Mouse (Mus musculus): ENCODE measurements around the gene Tmco4. TPM values are rescaled to one million over a fixed set of nuclear protein-coding genes. Genes with fewer than 3 reads are reported as not detected.

The Tmco4 gene
- total RNA-seq, 4 experiments from 2014 or later, result 2.3 to 5.4 (median 4.1) TPM

DNA sequence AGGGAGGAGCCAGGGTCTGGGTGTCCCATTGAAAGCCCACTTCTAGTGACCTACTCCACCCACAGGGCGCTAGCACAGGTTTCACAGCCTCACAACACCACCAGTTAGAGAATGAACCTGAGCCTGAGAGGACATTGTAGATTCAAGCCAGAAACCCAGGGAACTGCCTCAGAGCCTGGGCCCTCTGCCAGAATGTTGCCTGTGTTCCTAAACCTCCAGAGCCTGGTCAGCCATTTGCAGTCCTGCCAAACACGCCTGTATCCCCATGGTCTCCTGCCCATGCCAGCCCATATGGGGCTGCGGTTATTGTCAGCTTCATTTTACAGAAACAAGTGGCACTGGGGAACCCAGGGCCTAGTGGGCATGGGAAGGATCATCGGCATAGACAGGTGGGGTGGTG, 82.6 kb downstream of the Tmco4 start:
- DNase-seq (ENCODE audit: low spot score in 2 of 2), result no peak

GRCm38 (mm10) chr4:139055744-139056143, 83.1 kb downstream of the Tmco4 start:
- no peak for DNase-seq (ENCODE audit: low spot score in 2 of 2)

GRCm38 (mm10) chr4:139057291-139057690, 84.6 kb downstream of the Tmco4 start:
- DNase-seq (ENCODE audit: low spot score in 2 of 2), result no peak

DNA sequence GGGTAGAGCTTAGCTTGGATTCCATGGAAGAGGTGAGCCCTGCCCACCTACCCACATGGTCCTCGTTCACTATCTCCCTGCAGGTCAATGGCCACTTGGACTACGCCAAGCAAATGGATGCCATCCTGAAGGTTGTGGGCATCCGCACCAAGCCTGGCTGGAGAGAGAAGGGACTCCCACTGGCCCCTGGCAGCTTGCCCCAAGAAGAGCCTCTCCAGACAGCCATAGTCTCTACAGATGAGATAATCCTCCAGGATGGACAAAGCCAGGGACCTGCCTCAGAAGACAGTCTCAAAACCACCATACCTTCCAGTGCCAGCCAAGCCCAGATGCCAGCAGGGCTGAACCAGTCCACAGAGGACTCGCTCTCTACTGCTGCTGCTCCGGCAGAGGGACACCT, 85.3 kb downstream of the Tmco4 start:
- DNase-seq (ENCODE audit: low spot score in 2 of 2), result no peak

DNA sequence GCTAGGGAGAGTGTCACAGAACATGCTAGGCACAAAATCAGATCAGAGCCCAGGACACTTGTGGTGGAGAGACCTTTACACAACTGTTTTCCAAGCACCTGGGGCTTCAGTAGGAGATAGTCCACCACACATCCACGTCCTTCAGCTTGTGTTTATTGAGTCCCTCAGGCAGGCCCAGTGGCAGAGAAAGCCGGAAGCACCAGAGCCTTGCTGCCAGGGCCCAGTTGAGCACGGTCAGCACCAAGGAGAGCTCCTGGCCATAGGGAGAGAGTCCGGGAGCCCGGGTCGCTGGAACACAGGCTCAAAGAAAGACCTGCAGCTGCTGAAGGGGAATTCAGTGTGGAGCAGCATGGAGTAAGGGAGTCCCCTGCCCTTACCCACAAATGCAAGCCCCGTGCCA, 86.9 kb downstream of the Tmco4 start:
- DNase-seq (ENCODE audit: low spot score in 2 of 2), result no peak

DNA sequence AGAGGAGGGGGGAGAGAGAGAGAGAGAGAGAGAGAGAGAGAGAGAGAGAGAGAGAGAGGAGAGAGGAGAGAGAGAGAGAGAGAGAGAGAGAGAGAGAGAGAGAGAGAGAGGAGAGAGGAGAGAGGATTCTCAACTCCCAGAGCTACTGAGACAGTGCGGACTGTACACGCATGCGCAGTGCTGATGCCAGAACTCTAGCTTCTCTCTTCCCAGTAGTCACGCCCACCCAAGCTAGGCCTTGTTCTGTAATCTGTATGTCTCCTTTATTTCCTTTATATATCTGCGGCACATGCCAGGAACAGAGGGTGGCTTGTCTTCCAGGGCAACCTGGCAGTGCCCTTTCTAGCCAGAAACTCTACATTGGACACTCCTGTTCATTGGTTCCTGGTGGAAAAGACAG, 92.1 kb downstream of the Tmco4 start:
- no peak for DNase-seq (ENCODE audit: low spot score in 2 of 2)

DNA sequence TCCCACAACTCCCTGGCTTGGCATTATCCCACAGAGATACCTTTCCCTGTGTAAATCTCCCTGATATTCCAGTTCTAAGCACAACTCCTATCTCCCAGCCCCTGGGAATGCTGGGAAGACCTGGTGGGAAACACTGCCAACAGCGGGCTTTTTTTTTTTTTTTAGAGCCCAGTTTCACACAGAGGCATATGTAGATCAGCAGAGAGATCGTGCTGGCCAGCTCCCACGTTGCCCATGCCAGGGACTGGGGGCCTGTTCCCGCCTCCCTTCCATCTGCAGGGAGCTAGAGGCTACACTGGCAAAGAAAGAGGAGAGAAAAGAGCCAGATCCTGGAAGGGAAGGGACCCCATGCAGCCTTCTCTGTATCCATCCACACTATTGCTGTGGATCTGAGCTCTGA, 95.6 kb downstream of the Tmco4 start:
- DNase-seq (ENCODE audit: low spot score in 2 of 2), result peak; percentile 71 to 72

GRCm38 (mm10) chr4:139074060-139074459, 101.4 kb downstream of the Tmco4 start:
- no peak for DNase-seq (ENCODE audit: low spot score in 2 of 2)

DNA sequence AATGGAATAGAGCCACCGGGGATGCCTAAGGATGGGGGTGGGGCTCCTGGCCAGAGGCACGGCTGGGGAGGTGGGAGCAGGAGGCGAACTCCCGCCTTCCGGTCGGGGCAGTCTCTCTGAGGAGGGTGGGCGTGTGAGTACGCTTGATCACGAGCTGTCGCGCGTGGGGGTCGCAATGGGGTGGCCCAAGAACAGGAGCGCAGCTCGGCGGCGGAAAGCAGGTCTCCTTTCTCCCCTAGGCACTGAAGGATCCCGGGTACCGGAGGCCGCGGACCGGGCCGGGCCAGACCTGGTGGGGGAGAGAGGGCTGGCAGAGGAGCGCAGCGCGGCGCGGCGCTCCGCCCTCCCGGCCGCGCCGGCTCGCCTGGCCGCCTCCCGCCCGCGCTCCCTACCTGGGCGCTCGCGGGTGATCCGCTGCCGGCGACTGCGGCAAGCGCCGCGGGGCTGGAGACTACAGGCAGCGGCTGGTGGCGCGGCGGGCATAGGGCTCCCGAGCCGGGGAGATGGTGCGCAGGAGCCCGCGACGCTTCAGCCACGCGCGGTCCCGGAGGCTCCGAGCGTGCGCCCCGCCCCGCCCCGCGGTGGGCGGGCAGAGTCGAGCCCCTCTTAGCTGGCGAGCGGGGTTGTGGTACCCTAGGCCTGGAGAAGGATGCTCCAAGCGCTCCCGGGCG, 102.5 kb downstream of the Tmco4 start, which contains the start of gene Htr6:
Gene Htr6 (minus strand): TSS at position 530 of the 671 bp plus-strand sequence.
- no peak for DNase-seq (ENCODE audit: low spot score in 2 of 2)

DNA sequence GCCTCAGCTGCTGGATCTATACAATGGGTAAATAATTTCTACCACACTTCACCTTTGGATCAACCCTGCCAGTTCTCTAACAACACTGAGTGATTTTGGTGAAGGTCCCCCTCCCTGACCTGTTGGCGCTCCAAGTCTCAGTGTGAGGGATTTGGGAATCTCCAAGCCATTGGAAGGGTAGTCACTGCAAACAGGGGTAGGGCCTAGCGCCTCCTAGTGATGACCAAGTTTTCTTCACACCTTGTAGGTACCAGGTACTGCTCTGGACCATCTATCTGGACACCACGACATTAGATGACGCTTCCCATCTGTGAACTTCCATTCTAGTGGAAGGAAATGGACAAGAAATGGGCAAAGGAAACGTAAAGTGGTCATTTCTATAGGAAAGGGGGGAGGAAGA, 103.2 kb downstream of the Tmco4 start:
- no peak for DNase-seq (ENCODE audit: low spot score in 2 of 2)

- DNase-seq (ENCODE audit: low spot score in 2 of 2), result no peak
Observed at GRCm38 (mm10) chr4:139078313-139078712, 105.6 kb downstream of the Tmco4 start.

DNA sequence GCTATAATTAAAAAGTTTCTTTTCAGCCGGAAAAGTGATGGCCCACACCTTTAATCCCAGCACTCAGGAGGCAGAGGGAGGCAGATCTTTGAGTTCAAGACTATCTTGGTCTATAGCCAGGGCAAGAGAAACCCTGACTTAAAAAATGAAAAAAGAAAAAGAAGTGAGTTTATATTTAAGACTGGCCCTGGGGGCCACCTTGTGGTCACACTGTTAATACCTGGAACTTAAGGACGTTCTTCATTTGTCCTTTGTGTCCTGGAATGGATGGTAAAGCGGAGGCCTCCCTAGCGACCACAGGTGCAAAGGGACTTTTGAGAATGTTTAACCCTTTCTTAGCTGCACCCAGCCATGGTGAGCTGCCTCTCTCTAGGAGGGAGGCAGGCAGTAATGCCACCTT, 106.0 kb downstream of the Tmco4 start:
- no peak for DNase-seq (ENCODE audit: low spot score in 2 of 2)

- DNase-seq (ENCODE audit: low spot score in 2 of 2), result no peak
Observed at GRCm38 (mm10) chr4:139079439-139079838, 106.8 kb downstream of the Tmco4 start.

GRCm38 (mm10) chr4:139080259-139080658, 107.6 kb downstream of the Tmco4 start:
- no peak for DNase-seq (ENCODE audit: low spot score in 2 of 2)

DNA sequence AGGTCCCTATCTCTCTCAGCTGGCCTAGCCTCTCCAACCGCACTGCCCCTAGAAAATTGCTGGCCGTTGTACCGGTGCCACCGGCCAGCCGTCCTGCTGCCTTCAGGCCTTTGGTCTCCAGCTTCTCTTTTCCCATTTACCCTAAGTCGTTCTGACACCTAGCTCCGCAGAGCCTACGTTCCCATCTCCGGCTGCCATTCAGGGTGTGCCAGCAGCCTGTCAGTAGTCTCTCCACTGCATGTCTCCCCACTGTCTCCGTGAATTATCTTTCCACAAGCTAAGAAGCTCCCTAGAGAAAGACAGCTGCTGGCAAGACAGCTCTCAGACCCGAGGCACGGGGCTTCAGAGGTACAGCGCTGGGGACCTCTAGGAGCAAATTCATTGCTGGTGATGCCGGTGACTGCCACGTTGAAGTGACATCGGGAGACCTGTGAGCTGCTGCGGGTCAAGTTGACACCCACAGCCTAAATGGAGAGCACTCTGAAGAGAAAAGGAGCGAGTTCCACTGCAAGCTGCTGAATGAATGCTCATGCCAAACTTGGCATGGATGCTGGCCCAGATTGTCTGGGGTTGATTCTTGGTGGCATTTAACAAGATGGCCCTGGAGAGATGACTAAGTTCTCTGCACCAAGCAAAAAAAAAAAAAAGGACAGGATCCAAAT, 108.7 kb downstream of the Tmco4 start:
- DNase-seq (ENCODE audit: low spot score in 2 of 2), result peak in 1 of 2 experiments; percentile 71

DNA sequence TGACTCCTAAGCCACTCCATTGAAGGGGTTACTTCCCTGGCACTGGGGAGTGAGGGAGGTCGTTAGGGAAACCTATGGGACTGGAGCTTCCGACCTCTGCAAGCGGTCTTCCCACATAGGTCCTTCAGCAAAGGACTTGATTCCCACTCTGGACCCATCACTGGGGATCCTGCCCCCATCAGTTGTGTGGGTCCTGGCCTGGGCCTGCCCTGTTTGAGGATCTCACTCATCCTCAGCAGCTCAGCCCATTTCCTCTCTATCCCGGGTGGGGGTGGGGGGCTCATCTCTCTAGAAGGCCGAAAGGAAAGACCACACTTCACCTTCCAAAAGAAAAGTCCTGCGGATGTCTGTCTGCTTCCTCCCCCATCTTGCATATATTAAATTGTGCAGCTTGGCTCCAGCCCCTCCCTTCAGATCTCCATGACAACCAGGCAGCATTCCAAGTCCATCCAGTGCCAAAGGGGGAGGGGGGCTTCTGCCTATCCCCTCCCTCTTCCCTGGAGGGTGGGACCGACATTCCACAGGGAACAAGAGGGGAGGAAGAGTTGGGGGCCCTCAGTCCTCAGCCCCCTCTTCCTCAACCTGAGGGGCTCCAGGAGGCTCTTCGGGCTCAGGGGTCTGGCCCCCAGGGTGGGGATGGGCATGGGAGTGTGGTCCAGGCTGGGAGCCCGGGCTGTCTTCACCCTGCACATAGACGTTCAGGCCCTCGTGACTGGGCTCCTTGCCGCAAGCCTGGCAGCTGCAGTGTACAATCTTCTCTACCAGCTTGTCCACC, 110.3 kb downstream of the Tmco4 start:
- DNase-seq (ENCODE audit: low spot score in 2 of 2), result no peak

DNA sequence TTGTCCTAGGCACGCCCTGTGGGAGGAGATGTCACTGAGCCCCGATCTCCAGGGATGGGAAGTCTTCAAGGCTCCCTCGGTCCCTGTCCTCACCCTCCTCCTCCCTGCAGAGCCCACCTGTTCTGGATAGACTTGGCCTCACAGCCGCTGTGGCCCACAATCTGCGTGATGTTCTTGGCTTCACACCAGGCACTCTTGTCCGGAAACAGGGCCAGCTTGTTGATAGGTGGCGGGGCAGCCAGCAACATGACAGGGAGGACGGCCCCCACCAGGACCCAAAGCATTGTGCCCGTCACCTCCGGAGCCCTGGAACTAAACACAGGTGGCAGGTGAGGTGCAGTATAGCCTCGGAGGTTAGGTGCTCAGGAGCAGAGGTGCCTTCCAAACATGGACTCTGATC, 112.6 kb downstream of the Tmco4 start:
- DNase-seq (ENCODE audit: low spot score in 2 of 2), result no peak

DNA sequence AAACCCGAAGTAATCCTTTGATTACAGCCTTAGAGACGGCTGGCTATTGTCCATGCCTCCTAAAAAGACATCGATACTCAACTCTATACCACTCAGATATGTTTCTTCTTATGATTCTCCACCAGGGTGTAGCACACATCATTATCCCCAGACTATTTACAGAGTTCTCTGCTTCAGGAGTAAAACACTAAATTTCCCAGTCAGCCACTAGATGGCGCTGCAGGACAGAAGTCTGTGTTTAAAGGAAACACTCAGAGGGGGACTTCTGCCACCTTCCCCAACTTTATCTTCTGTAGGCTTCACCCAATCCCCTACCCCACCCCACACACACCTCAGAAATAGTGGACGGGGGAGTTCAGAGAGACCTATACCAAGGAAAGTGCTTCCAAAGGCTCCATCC, 113.3 kb downstream of the Tmco4 start:
- peak; percentile 71 to 92 for DNase-seq (ENCODE audit: low spot score in 2 of 2)

DNA sequence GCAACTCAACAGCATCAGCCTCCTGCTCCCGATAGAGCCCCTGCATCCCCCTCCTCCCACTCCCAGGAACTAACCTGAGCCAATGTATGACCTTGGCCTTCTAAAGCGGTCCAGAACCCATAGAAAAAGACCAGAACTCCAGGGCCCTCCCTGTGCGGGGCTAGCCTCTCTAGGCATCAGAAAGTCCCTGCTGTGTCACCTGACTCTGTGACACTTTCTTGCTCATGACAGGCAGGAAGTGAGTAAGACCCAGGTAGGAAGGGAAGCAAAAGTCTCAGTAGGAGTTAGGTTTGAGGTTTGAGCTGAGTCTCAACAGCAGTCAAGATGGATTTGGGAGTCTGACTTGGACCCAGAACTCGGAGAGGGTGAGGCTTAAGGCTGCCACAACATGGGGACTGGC, 114.3 kb downstream of the Tmco4 start:
- no peak for DNase-seq (ENCODE audit: low spot score in 2 of 2)

GRCm38 (mm10) chr4:139088982-139089671, 116.4 kb downstream of the Tmco4 start:
- no peak for DNase-seq (ENCODE audit: low spot score in 2 of 2)

DNA sequence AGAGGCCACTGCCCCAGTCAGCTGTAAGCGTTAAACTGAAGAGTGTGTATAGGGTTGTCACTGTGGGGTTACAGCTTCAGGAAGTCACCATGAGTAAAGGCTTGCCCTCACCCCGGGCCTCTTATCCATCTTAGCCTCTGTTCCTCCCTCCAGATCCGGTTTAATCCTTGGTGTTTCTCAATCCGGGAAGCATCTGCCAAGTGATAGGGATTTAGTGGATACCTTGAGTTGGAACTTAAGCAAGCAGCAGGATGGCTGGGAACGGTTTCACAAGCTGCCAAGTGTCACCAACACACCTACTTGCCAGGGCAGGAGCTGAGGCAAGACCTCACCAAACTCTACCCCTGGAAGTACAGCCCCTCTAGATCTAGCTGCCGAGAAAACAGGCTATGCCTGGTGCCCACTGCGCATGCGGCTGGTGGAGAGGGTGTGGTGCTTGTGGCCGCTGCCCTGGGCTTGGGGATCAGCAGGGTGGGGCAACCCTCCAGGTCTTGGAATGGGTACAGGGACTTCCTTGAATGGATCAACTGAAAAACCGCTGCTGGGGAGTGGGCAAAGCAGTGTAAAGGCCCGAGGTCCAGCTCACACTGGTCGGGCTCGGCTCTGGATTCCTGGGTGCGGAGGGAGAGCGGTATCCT, 117.7 kb downstream of the Tmco4 start:
- no peak for DNase-seq (ENCODE audit: low spot score in 2 of 2)
